Mouse (Mus musculus) ES-Bruce4 (cell line): ENCODE data around the gene Tnpo3.

Experiments used
- CTCF ChIP-seq: IDR thresholded peaks from one replicate; pipeline ENCODE4 v1.8.1; 2011; ENCODE audit warnings: low read depth, low read length
- POLR2A ChIP-seq: IDR thresholded peaks from one replicate; pipeline ENCODE4 v1.8.1; 2011; ENCODE audit warnings: low read length; ENCODE audit not compliant: insufficient read depth

GRCm38 (mm10) chr6:29632552-29633292 is 23.0 kb upstream of the Tnpo3 start:
- TF ChIP-seq CTCF (no peak), POLR2A (no peak)
